Comparison of ENCODE assay signal across 15 mouse cellular contexts in the genomic region with DNA sequence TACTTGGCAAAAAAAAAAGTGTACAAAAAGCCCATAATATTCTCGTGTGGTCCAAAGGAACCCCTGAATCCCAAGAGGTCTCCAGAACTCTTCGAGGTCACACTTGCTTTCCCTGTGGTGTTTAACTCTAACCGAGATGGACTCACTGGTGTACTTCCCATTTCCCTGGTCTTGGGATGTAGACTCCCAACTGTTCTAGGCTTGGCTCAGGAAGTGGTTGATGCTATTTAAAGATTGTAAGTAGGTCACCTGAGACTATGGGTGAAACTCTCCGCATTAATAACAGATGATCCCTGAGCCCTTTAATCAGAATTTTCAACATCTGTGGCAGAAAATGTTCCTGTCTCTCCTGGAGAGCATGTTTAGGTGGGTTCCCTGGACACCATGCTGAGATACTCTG.
"Had no signal": no experiment of that assay in that cellular context is flagged by ENCODE, and none has a peak within 500 bp of the region (broad histone marks: within the 10 kb centered on the region; RNA-seq: fewer than 3 reads in every experiment).

No protein-coding gene starts in this region.

- DNase-seq: lung, adult 18-20 months; lung, postnatal 10 days; lung, postnatal 4 days; midbrain, embryonic 14.5 days; right cerebral cortex, postnatal 14 days; thymus, adult 2 months; thymus, postnatal 25 days; thymus, postnatal 4 days had no signal

- H3K4me3 ChIP-seq: midbrain, embryonic 10.5 days; midbrain, embryonic 12.5 days; myocyte; neural tube, embryonic 13.5 days; neural tube, embryonic 15.5 days; stomach, embryonic 15.5 days had no signal

- H3K27ac ChIP-seq: midbrain, embryonic 10.5 days; midbrain, embryonic 12.5 days; neural tube, embryonic 13.5 days; neural tube, embryonic 15.5 days; stomach, embryonic 15.5 days; stomach, postnatal 0 days had no signal
